Comparison of ENCODE assay signal across 11 mouse cellular contexts in the genomic region with DNA sequence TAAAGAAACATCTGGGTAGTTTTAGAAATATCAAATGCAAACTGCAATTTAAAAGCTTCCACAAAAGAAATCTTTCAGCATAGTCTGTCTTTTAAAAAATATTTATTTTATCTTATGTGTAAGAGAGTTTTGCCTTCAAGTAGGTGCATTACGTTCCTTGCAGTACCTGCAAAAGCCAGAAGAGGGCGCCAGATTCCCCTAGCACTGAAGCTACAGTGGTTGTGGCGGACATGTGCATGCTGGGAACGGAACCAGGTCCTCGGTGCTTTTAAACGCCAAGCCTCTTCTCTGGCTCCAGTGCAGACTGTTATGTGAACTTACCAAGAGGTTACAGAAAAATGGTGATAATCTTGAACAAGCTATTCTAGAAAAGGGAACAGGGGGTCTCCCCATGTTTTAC. TPM values are rescaled to one million over a fixed set of nuclear protein-coding genes. Genes with fewer than 3 reads are reported as not detected.
DNase-seq lines count a peak whose midpoint lies in the region; ATAC-seq and TF ChIP-seq lines count a peak whose summit lies in the region.
"Had no signal": no experiment of that assay in that cellular context is flagged by ENCODE, and none has a peak within 500 bp of the region (broad histone marks: within the 10 kb centered on the region; RNA-seq: fewer than 3 reads in every experiment).

No protein-coding gene starts in this region.

- no peaks in the 10 kb centered on the region for H3K9me3 ChIP-seq in forebrain, postnatal 0 days (ENCODE audit: low read length)
- H3K9me3 ChIP-seq in forebrain, embryonic 15.5 days = no peaks in the 10 kb centered on the region
- no peaks in the 10 kb centered on the region for H3K9me3 ChIP-seq in liver, postnatal 0 days (ENCODE audit: low read length)
- H3K9me3 ChIP-seq in embryonic facial prominence, embryonic 10.5 days = peaks cover 6% of the 10 kb centered on the region; the same call in 1 of the 2 replicates

- H3K27ac ChIP-seq in forebrain, postnatal 0 days (ENCODE audit: low read depth, low read length) = no peak overlapping the region
- no peak overlapping the region for H3K27ac ChIP-seq in forebrain, embryonic 15.5 days (replicated peaks)
- H3K27ac ChIP-seq in liver, postnatal 0 days (ENCODE audit: low read depth) = no peak overlapping the region
- no peak overlapping the region for H3K27ac ChIP-seq in embryonic facial prominence, embryonic 10.5 days (replicated peaks)
- H3K27ac ChIP-seq: limb, embryonic 13.5 days had no signal

- ATAC-seq in forebrain, postnatal 0 days = no peak
- no peak for ATAC-seq in forebrain, embryonic 15.5 days (replicated peaks)
- ATAC-seq in liver, postnatal 0 days = no peak
- ATAC-seq: hindbrain, embryonic 16.5 days had no signal

- H3K4me3 ChIP-seq in forebrain, postnatal 0 days (ENCODE audit: low read depth, low read length) = no peak overlapping the region
- no peak overlapping the region for H3K4me3 ChIP-seq in forebrain, embryonic 15.5 days
- H3K4me3 ChIP-seq in liver, postnatal 0 days (ENCODE audit: low read depth, low read length) = no peak overlapping the region
- no peak overlapping the region for H3K4me3 ChIP-seq in embryonic facial prominence, embryonic 10.5 days
- H3K4me3 ChIP-seq: limb, embryonic 13.5 days had no signal

- TF ChIP-seq EP300 in liver, postnatal 0 days (IDR thresholded peaks at IDR 0.05; ENCODE audit: low read depth) = no peak

- no peaks in the 10 kb centered on the region for H3K36me3 ChIP-seq in forebrain, postnatal 0 days (ENCODE audit: insufficient read depth)
- H3K36me3 ChIP-seq in forebrain, embryonic 15.5 days = no peaks in the 10 kb centered on the region
- H3K36me3 ChIP-seq in liver, postnatal 0 days (replicated peaks; ENCODE audit: insufficient read depth, low read length) = no peaks in the 10 kb centered on the region
- H3K36me3 ChIP-seq in embryonic facial prominence, embryonic 10.5 days (replicated peaks) = no peaks in the 10 kb centered on the region
- H3K36me3 ChIP-seq: limb, embryonic 13.5 days had no signal

- peak; percentile 63 for TF ChIP-seq CTCF in forebrain, postnatal 0 days (IDR thresholded peaks at IDR 0.05; ENCODE audit: low read depth)
- TF ChIP-seq CTCF in liver, postnatal 0 days (IDR thresholded peaks at IDR 0.05; ENCODE audit: low read depth) = peak; percentile 78

- no peak for DNase-seq in forebrain, postnatal 0 days
- DNase-seq in spleen, adult 12 weeks (ENCODE audit: low spot score) = peak; percentile 29
- no peak for DNase-seq in spleen, postnatal 4 days (ENCODE audit: low spot score in 2 of 2)
- DNase-seq in liver, postnatal 0 days = peak; percentile 55
- DNase-seq in right cerebral cortex, postnatal 10 days (ENCODE audit: low spot score in 2 of 2) = no peak
- no peak for DNase-seq in cerebellum, postnatal 25 days
- no peak for DNase-seq in embryonic facial prominence, embryonic 10.5 days (ENCODE audit: low spot score)
- DNase-seq: cerebellum, adult 18-20 months had no signal

- no peak overlapping the region for H3K9ac ChIP-seq in forebrain, postnatal 0 days
- H3K9ac ChIP-seq in forebrain, embryonic 15.5 days (replicated peaks) = no peak overlapping the region
- H3K9ac ChIP-seq in liver, postnatal 0 days (replicated peaks) = no peak overlapping the region
- H3K9ac ChIP-seq: limb, embryonic 13.5 days had no signal

- no peaks in the 10 kb centered on the region for H3K4me1 ChIP-seq in forebrain, postnatal 0 days (ENCODE audit: insufficient read depth)
- H3K4me1 ChIP-seq in forebrain, embryonic 15.5 days = no peaks in the 10 kb centered on the region
- H3K4me1 ChIP-seq in liver, postnatal 0 days (ENCODE audit: insufficient read depth) = no peaks in the 10 kb centered on the region
- peaks cover 34% of the 10 kb centered on the region for H3K4me1 ChIP-seq in embryonic facial prominence, embryonic 10.5 days

- no peaks in the 10 kb centered on the region for H3K27me3 ChIP-seq in forebrain, postnatal 0 days (ENCODE audit: insufficient read depth, low read length)
- H3K27me3 ChIP-seq in forebrain, embryonic 15.5 days = no peaks in the 10 kb centered on the region
- no peaks in the 10 kb centered on the region for H3K27me3 ChIP-seq in liver, postnatal 0 days (ENCODE audit: insufficient read depth, low read length)
- no peaks in the 10 kb centered on the region; the same call in 1 of the 2 replicates for H3K27me3 ChIP-seq in embryonic facial prominence, embryonic 10.5 days (replicated peaks; ENCODE audit: low read depth, poor library complexity, severe bottlenecking)
- H3K27me3 ChIP-seq: limb, embryonic 13.5 days had no signal

- H3K4me2 ChIP-seq in forebrain, postnatal 0 days (ENCODE audit: low read depth) = no peak overlapping the region
- H3K4me2 ChIP-seq in forebrain, embryonic 15.5 days (replicated peaks) = no peak overlapping the region
- no peak overlapping the region for H3K4me2 ChIP-seq in liver, postnatal 0 days (ENCODE audit: low read depth, low read length)
- H3K4me2 ChIP-seq: limb, embryonic 13.5 days had no signal

- WGBS in forebrain, postnatal 0 days = 57% methylated on average over 6 of the region's 6 CpGs
- 59% methylated on average over 6 of the region's 6 CpGs for WGBS in forebrain, embryonic 15.5 days
- 73% methylated on average over 6 of the region's 6 CpGs for WGBS in liver, postnatal 0 days (ENCODE audit: insufficient replicate concordance)
- 61% methylated on average over 6 of the region's 6 CpGs for WGBS in embryonic facial prominence, embryonic 10.5 days

RNA-seq across cellular contexts. Expression of gene Engase, which starts 16.3 kb away (rescaled TPM):
- total RNA-seq in forebrain, postnatal 0 days (2014; rRNA removed) = 8.1 and 8.5 TPM in 2 replicates
- polyA plus RNA-seq in forebrain, postnatal 0 days (2015; fragmentation: Nextera tagmentation; extraction: Ambion mirVana) = 4.2 and 5.7 TPM in 2 replicates
- polyA plus RNA-seq in forebrain, embryonic 15.5 days (2015; fragmentation: Nextera tagmentation; extraction: Ambion mirVana) = 5.3 and 6.8 TPM in 2 replicates
- polyA plus RNA-seq in liver, postnatal 0 days (2015; fragmentation: Nextera tagmentation; extraction: Ambion mirVana) = 4.9 and 5.6 TPM in 2 replicates
- 7.9 and 8.5 TPM in 2 replicates for polyA plus RNA-seq in embryonic facial prominence, embryonic 10.5 days (2016; fragmentation: Nextera tagmentation; extraction: Ambion mirVana)

RNA-seq across cellular contexts. Expression of gene C1qtnf1, which starts 32.3 kb away (rescaled TPM):
- 5.1 and 8.5 TPM in 2 replicates for total RNA-seq in forebrain, postnatal 0 days (2014; rRNA removed)
- 5.4 and 5.9 TPM in 2 replicates for polyA plus RNA-seq in forebrain, postnatal 0 days (2015; fragmentation: Nextera tagmentation; extraction: Ambion mirVana)
- polyA plus RNA-seq in forebrain, embryonic 15.5 days (2015; fragmentation: Nextera tagmentation; extraction: Ambion mirVana) = 3.2 and 3.4 TPM in 2 replicates
- 5.8 and 5.9 TPM in 2 replicates for polyA plus RNA-seq in liver, postnatal 0 days (2015; fragmentation: Nextera tagmentation; extraction: Ambion mirVana)
- polyA plus RNA-seq in embryonic facial prominence, embryonic 10.5 days (2016; fragmentation: Nextera tagmentation; extraction: Ambion mirVana) = 2.6 and 3.4 TPM in 2 replicates

RNA-seq across cellular contexts. Expression of gene Cant1, which starts 41.4 kb away (rescaled TPM):
- 38.6 and 52.4 TPM in 2 replicates for total RNA-seq in forebrain, postnatal 0 days (2014; rRNA removed)
- polyA plus RNA-seq in forebrain, postnatal 0 days (2015; fragmentation: Nextera tagmentation; extraction: Ambion mirVana) = 27.8 and 31.6 TPM in 2 replicates
- 28.9 and 31.6 TPM in 2 replicates for polyA plus RNA-seq in forebrain, embryonic 15.5 days (2015; fragmentation: Nextera tagmentation; extraction: Ambion mirVana)
- polyA plus RNA-seq in liver, postnatal 0 days (2015; fragmentation: Nextera tagmentation; extraction: Ambion mirVana) = 7.5 and 7.8 TPM in 2 replicates
- 20.2 and 20.8 TPM in 2 replicates for polyA plus RNA-seq in embryonic facial prominence, embryonic 10.5 days (2016; fragmentation: Nextera tagmentation; extraction: Ambion mirVana)

RNA-seq across cellular contexts. Expression of gene Lgals3bp, which starts 58.4 kb away (rescaled TPM):
- 15.5 and 15.6 TPM in 2 replicates for total RNA-seq in forebrain, postnatal 0 days (2014; rRNA removed)
- polyA plus RNA-seq in forebrain, postnatal 0 days (2015; fragmentation: Nextera tagmentation; extraction: Ambion mirVana) = 13.7 and 16.4 TPM in 2 replicates
- polyA plus RNA-seq in forebrain, embryonic 15.5 days (2015; fragmentation: Nextera tagmentation; extraction: Ambion mirVana) = 2.6 TPM in 2 replicates
- polyA plus RNA-seq in liver, postnatal 0 days (2015; fragmentation: Nextera tagmentation; extraction: Ambion mirVana) = 68.3 and 74.1 TPM in 2 replicates
- 0.86 and 0.88 TPM in 2 replicates for polyA plus RNA-seq in embryonic facial prominence, embryonic 10.5 days (2016; fragmentation: Nextera tagmentation; extraction: Ambion mirVana)

Comparison
In these comparisons a context has a peak if more than half of its experiments do, and no peak if none do; other contexts are left out.
1. DNase-seq: peak in spleen, adult 12 weeks (single experiment) and liver, postnatal 0 days (single experiment); none in forebrain, postnatal 0 days (single experiment), spleen, postnatal 4 days (0 of 2), right cerebral cortex, postnatal 10 days (0 of 2), cerebellum, postnatal 25 days (0 of 2) and embryonic facial prominence, embryonic 10.5 days (single experiment).